Mouse (Mus musculus) ES-Bruce4 (cell line): ENCODE results near the gene Upp2. TPM values are rescaled to one million over a fixed set of nuclear protein-coding genes. Genes with fewer than 3 reads are reported as not detected.

Experiments
- H3K27ac ChIP-seq: 2 replicates; pipeline ENCODE4 v1.5.1; 2012; ENCODE audit warnings: low read length, inconsistent platforms; ENCODE audit not compliant: insufficient read depth
- H3K27me3 ChIP-seq: 2 replicates; pipeline ENCODE4 v1.6.1; 2012; ENCODE audit warnings: mild to moderate bottlenecking, low read length, inconsistent platforms; ENCODE audit not compliant: control insufficient read depth, poor library complexity, insufficient read depth, severe bottlenecking
- H3K36me3 ChIP-seq: 2 replicates; pipeline ENCODE4 v1.6.1; 2012; ENCODE audit warnings: inconsistent platforms, mild to moderate bottlenecking, low read length, moderate library complexity; ENCODE audit not compliant: control insufficient read depth, poor library complexity, insufficient read depth, severe bottlenecking
- H3K4me1 ChIP-seq: one replicate; pipeline ENCODE4 v1.8.1; 2011; ENCODE audit warnings: low read length; ENCODE audit not compliant: control insufficient read depth, insufficient read depth
- H3K4me3 ChIP-seq: 2 replicates; pipeline ENCODE4 v1.5.1; 2011; ENCODE audit warnings: low read depth, mild to moderate bottlenecking, low read length
- H3K9ac ChIP-seq: 2 replicates; pipeline ENCODE4 v1.6.1; 2012; ENCODE audit warnings: low read depth, mild to moderate bottlenecking, inconsistent platforms; ENCODE audit not compliant: poor library complexity, severe bottlenecking
- H3K9me3 ChIP-seq: replicated peaks from 2 replicates; pipeline ENCODE4 v1.6.1; 2012; ENCODE audit warnings: mild to moderate bottlenecking, low read length, inconsistent platforms; ENCODE audit not compliant: control insufficient read depth, poor library complexity, insufficient read depth, severe bottlenecking
- CTCF ChIP-seq: IDR thresholded peaks from one replicate; pipeline ENCODE4 v1.8.1; 2011; ENCODE audit warnings: low read depth, low read length
- EP300 ChIP-seq: IDR thresholded peaks from 2 replicates; pipeline ENCODE4 v1.6.1; 2011; ENCODE audit warnings: low read depth, low read length; ENCODE audit not compliant: insufficient read depth
- POLR2A ChIP-seq: IDR thresholded peaks from one replicate; pipeline ENCODE4 v1.8.1; 2011; ENCODE audit warnings: low read length; ENCODE audit not compliant: insufficient read depth
- polyA plus RNA-seq: library from polyadenylated mRNA; stranded (reverse); fragments of >200 nt; gene quantifications from 2 replicates; pipeline ENCODE4 v1.2.4, GENCODE M21; 2011; ENCODE audit warnings: low read depth; ENCODE audit not compliant: missing spikeins, insufficient read depth, insufficient read length

Gene Upp2
- polyA plus RNA-seq, 1 experiment = not detected

DNA sequence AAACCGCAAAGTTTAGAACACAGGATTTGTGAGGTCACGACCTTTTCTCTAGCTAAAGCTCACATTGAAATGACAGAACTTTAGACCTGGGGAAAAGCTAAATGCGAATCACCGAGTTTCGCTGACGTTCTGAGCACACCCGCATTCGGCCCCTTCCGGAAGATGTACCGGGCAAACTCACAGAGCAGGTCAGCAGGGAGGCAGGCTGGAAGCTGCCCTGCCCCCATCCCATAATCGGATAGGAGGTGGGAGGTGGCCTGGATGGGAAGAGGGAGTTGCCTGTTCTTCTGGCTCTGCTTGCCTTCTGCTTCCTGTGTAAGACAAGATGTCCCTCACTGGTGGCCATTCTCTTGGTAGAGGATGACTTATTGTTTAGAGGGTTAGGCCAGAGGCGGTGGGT, 112.9 kb downstream of the Upp2 start:
- Histone ChIP-seq H3K4me1 (no peaks in the 10 kb centered on the region), H3K9ac (no peak overlapping the region), H3K27ac (no peak overlapping the region), H3K36me3 (no peaks in the 10 kb centered on the region), H3K9me3 (peaks cover 11% of the 10 kb centered on the region; the same call in 1 of the 2 replicates), H3K4me3 (no peak overlapping the region), H3K27me3 (no peaks in the 10 kb centered on the region)
- TF ChIP-seq CTCF (no peak), POLR2A (no peak), EP300 (no peak)

DNA sequence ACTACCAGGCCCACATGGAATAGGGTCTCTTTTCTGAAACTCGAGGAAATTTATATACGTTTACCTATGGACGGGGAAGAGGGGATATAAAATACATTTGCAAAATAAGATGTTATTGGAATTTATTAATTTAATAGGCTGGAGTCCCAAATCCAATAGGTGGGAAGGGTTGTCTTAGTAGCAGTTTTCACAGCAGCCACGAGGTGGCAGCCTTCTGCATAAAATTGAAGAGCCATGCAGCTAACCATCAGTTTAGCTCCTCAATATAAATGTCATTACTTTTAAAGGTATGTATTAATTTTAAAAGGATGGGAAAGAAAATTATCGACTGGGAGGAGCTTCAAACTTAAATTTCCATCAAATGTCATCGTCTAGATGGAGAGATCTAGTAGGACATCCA, 113.7 kb downstream of the Upp2 start:
- Histone ChIP-seq H3K36me3 (no peaks in the 10 kb centered on the region), H3K9me3 (peaks cover 11% of the 10 kb centered on the region; the same call in 1 of the 2 replicates), H3K4me1 (no peaks in the 10 kb centered on the region), H3K4me3 (no peak overlapping the region), H3K27ac (no peak overlapping the region), H3K27me3 (no peaks in the 10 kb centered on the region), H3K9ac (no peak overlapping the region)
- no peak for TF ChIP-seq EP300
- no peak for TF ChIP-seq CTCF
- TF ChIP-seq POLR2A = no peak

DNA sequence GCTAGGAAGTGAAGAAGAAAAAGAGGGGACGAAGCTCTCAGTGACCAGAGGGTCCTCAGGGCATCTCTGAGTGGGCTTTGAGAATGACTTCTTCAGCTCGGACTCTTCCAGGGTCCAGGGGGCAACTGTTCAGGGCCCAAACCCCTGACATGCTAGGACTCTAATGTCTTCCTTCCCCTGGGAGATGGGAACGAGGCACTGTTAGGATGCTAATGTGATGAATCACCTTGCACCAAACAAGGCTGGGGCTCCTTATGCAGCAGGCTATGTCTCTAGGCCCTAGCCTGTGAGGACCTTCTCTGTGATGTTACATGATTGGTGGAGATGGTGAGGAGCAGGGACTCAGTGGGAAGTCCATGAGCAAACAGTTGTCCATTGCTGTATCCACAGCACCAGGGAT, 114.3 kb downstream of the Upp2 start:
- Histone ChIP-seq H3K9me3 (peaks cover 11% of the 10 kb centered on the region; the same call in 1 of the 2 replicates), H3K9ac (no peak overlapping the region), H3K4me1 (no peaks in the 10 kb centered on the region), H3K36me3 (no peaks in the 10 kb centered on the region), H3K27me3 (no peaks in the 10 kb centered on the region), H3K4me3 (no peak overlapping the region), H3K27ac (no peak overlapping the region)
- TF ChIP-seq CTCF = no peak
- no peak for TF ChIP-seq POLR2A
- TF ChIP-seq EP300 = no peak

DNA sequence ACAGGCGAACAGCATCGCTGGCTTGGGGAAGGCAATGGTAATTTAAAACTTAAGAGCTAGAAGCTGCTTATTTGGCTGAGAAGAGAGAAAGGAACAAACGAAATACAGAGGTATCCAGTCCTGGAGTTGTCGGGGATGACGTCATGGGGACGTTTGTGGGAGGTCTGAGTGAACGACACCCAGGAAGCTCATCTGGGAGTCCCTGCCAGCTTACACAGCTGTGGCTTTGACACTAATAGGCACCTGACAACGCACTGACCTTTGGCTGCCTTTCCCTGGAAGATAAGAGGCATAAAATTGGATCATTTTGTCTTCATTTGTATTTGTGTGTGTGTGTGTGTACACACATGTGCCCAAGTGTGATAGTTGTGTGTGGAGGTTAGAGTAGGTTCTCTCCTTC, 130.4 kb downstream of the Upp2 start:
- no peak for TF ChIP-seq POLR2A
- no peak for TF ChIP-seq CTCF
- TF ChIP-seq EP300 = no peak
- Histone ChIP-seq H3K4me1 (no peaks in the 10 kb centered on the region), H3K27me3 (no peaks in the 10 kb centered on the region), H3K9me3 (no peaks in the 10 kb centered on the region), H3K27ac (no peak overlapping the region), H3K9ac (no peak overlapping the region), H3K4me3 (no peak overlapping the region), H3K36me3 (no peaks in the 10 kb centered on the region)

DNA sequence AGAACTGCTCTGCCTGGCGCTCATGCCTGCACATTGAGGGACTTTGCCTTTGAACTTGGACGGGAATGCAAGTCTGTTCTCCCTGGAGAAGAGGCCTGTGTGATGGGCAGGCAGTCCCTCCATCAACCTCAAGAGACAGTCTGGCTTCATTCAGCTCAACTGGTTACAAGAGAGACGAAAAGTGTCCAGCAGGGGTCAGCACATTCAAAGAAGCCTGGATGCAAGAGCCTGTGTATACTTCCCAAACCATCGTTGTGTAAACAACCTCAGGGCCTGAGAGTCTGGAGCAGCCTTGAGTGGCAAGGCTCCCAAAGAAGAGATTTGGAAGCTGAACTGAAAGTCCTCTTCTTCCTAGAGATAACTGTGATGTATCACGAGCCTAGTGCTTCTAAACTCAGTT, 132.8 kb downstream of the Upp2 start:
- no peaks in the 10 kb centered on the region for H3K27me3 ChIP-seq
- TF ChIP-seq CTCF (peak; percentile 43), POLR2A (no peak), EP300 (no peak)
- no peaks in the 10 kb centered on the region for H3K9me3 ChIP-seq
- no peak overlapping the region for H3K27ac ChIP-seq
- H3K4me1 ChIP-seq = no peaks in the 10 kb centered on the region
- no peak overlapping the region for H3K9ac ChIP-seq
- no peak overlapping the region; the same call in 1 of the 2 replicates for H3K4me3 ChIP-seq
- no peaks in the 10 kb centered on the region for H3K36me3 ChIP-seq

DNA sequence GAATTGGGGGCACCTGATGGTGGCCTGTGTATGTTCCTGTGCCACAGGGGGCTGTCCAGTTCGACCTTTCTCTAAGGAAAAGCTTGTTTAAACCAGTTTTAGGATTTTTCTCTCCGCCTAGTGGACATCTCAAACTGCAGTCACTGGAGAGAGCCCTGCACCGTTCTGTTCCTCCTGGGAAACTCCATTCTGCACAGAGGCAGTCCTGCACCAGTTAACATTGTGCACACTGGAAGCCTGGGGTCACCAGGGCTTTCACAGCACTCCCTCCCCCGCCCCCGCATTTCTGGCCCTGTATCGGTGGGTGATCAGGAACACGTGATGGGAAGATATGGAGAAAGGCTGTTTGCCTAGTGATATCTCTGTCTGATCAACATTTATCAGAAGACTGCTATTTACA, 133.3 kb downstream of the Upp2 start:
- H3K4me3 ChIP-seq = peak overlapping the region; percentile 36; the same call in 1 of the 2 replicates
- TF ChIP-seq POLR2A (no peak), EP300 (no peak), CTCF (no peak)
- no peaks in the 10 kb centered on the region for H3K27me3 ChIP-seq
- H3K27ac ChIP-seq = no peak overlapping the region
- H3K4me1 ChIP-seq = no peaks in the 10 kb centered on the region
- no peak overlapping the region for H3K9ac ChIP-seq
- no peaks in the 10 kb centered on the region for H3K9me3 ChIP-seq
- no peaks in the 10 kb centered on the region for H3K36me3 ChIP-seq

DNA sequence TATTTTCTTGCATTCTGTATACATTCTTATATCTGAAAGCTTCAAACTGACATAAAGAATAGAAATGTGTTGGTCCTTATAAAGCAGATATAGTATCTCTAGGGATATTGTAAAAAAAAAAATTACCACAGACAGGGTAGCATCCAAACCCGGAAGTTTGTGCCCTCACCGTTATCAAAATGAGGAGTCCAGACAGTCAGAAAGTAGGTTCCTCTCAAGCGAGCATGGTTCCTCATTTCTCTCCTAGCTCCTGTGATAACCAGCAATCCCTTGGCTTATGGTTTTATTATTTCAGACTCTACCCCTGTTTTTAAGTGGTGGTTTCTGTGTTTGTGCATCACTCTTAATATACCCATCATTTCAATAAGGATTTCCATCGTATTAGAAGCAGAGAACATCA, 134.5 kb downstream of the Upp2 start:
- Histone ChIP-seq H3K9me3 (no peaks in the 10 kb centered on the region), H3K36me3 (no peaks in the 10 kb centered on the region), H3K4me3 (no peak overlapping the region), H3K27ac (no peak overlapping the region), H3K9ac (no peak overlapping the region), H3K27me3 (no peaks in the 10 kb centered on the region), H3K4me1 (no peaks in the 10 kb centered on the region)
- TF ChIP-seq POLR2A (no peak), CTCF (no peak), EP300 (no peak)
